Mouse (Mus musculus) retina, postnatal 1 day (tissue): Measurements from ENCODE around the gene Gria3.

ENCODE experiments used
- DNase-seq: peaks from one replicate; pipeline ENCODE4 v3.0.0-alpha.2; 2012

Gene Gria3

DNA sequence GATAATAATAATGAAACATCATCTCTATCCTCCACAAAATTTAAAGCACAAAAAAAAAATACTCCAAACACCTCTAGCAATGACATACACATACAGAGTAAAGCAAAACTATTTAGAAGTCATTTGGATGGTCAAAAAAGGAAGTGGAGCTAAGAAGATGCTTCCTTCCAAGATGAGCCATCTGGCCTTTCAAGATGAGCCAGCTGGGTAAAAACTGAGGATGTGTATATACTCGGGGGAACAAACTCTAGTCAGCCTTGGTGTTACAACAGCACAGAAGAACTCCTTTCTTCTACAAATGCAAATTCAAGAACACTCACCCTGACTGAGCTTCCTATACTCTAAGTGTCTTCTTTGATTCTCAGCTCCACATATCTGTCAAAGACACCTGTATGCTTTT lies 172.4 kb downstream of the Gria3 start:
- DNase-seq = no peak

DNA sequence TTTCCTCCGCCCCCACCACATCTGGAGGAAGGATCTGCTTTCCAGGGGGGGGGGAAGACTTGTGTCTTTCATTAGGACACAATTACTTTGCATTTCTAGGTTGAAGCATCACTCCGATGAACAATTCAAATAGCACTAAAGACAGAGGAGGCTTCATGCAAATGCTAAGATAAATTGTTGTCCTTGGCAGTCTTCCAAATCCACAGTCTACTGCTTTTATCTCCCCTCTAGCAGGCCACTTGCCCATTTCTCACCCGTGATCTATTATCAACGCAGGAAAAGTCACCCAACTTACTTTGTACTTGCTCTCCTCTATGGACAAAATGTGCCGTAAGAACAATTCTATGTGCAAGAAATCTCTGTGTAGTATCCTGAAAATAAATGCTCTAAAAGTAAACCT lies 178.1 kb downstream of the Gria3 start:
- no peak for DNase-seq

DNA sequence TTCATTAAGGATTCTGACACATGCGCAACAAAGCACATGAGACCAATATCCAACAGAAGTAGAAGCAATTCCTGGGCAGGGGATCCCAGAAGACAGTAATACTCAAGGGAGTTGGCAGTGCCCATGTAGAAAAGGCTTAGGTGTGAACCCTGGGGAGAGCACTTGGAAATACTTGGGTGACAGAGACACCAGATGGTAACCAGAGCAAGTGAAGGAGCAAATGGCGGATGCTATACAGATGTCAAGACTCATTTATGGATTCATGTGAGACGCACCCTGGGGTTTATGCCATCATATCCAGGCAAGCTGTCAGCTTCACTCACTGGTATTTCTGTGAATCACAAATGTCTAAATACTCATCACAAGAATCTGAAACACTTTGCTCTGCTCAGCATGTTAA lies 187.0 kb downstream of the Gria3 start:
- DNase-seq = peak; percentile 3

DNA sequence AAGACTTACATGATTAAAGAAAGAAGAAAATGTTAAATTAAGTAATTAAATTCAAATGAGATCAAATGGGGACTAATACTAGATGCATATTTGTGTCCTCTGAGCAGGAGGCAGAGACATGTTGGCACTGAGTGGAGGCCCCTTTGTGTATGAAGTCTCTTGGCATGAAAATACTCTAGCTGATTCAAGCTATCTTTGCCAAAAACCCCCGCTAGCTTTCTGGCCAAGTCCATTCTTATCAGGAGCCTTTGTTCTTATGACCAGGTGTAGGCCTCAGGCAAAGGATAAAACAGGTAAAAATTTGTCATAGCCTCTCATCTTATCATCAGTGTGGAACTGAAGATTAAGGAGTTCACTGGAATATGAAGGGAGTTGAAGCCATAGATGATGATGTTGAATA lies 206.5 kb downstream of the Gria3 start:
- DNase-seq = no peak

DNA sequence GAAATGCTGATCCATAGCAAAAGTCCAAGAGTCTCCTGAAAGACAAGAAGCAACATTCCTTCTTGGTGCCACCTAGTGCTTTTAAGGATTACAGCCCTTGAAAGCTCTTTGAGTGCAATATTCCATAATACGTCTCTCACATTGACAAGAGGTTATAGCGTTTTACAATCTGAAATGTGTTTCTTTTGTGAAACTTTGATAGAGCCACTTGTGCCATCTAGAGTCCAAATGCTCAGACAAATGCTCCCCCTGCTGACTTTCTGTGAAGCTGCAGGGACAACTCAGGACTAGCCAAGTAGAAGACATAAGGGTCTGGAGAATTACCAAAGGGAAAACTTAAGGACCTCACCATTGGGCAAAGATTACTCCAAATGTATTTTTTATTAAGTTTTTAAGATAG lies 214.3 kb downstream of the Gria3 start:
- peak; percentile 43 for DNase-seq

DNA sequence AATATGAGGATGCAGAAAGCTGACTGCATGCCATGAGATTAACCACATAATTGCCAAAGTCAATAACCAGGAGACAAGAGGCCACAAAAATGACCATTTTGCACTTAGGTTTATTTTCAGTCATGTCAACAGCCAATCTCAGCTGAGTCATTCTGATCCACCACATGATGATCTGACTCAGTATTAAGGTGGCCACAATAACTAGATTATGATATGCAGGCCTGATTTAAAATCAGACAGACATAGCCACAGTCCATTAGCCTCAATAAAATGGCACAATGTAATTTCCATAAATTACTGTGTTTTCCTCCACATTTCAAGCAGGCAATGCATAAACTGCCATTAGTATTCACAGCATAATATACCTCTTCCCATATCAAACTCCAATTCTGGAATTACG lies 216.3 kb downstream of the Gria3 start:
- DNase-seq = no peak

DNA sequence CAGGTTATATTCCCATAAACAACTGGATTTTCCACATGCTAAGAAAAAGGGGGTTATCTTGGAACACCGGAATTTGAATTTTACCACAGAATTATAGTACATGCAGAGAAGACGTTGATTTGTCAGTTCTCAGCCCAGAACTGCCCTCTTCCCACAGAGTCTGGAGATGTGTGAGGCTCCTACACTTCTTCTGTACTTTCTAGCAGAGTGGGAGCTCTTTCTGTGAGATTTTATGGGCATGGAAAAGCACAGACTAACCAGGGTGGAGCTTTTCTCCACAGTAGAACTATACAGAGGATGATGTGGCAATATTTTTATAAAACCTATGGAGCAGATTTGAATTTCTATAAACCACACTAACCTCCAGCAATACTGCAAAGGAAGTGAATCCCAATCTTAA lies 217.7 kb downstream of the Gria3 start:
- no peak for DNase-seq

DNA sequence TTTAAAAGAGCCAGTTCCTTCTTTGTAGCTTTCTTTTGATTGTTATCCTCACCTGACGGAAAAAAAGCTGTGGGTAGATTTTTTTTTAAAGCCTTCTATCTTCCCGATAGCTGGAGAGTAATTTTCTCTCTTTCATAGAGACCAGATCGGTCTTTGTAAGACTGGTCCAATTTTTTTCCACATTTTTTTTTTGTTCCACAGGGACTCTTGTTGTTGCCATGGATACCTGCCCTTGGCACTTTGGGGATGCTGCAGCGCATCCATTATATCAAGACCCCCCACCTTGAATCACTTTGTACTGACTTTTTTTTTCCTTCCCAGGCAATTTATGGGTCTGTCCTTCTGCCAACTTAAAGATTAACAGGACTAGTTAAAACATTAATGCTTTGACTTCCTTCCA lies 232.9 kb downstream of the Gria3 start:
- DNase-seq = no peak

DNA sequence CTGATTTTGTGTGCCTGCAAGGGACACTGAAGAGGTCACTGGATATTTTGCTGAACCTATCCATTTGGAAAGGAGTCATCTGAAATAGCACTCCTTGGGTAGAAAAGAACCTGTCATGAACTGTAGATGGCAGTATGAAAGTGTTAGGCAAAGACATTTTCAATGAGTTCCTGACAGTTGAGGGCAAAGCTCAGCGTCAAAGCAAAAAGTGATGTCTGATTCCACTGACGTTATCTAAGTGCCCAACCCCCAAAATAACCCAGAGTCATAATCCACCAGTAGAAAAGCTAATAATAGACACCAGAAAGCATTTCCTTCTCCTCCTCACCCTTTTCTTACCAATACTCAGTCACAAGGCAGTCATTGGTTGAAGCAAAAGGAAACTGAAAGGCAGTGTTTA lies 244.3 kb downstream of the Gria3 start:
- no peak for DNase-seq

DNA sequence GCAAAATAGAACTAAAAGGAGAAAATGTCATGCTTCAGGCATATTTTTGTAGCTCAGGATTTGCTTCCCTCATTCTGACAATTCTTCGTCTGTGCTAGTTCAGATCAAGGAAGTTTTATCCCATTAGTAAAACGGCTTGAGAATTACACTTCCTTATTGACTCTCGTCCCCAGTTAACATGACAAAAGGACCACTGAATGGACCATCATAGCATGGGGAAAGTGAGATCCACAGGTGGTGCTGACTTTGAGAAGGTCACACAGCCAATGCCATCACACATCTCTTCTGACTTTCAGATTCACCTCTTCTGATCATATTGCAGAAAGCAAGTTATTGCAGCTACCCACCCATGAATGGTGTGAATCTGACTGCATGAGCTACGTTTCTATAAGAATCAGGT lies 257.1 kb downstream of the Gria3 start:
- no peak for DNase-seq

DNA sequence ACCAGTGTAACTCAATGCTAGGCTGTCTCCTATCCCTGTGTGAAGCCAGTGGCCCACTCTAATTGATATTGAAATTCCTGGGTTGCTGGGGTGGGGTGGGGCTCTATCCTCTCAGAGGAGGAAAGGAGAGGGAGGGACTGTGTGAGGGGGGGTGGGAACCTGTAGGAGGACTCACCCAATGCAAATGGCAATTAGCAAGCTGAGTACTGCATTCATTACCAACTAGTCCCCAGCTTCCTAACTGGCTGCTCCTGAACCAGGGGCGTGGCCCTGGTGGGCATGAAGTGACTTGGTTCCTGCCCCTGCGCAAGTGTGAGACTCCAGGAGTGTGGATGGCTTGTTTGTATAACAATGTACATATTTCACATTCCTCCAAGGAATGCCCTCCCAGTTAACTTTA lies 288.2 kb downstream of the Gria3 start:
- DNase-seq = peak; percentile 5

DNA sequence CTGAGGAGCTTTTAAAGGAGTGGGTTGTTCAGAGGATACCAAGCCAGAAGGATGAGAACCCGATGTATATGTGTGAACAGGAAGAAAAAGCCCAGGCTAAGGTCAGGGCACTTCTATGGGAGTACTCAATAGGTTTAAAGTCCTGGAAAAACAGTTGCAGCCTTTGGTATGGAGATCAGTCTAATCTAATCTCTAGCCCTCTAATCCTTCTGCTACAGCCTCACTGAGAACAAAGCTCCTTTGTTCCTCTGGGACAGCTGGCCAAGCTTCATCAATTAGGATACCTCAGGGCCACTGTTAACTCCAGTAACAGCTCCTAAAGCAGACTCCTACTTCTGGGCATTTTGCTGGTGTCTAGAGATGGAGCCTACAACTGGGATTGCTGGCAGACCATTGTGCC lies 291.4 kb downstream of the Gria3 start:
- DNase-seq = peak; percentile 81
